Mouse (Mus musculus): ENCODE data around the gene Ier3. TPM values are rescaled to one million over a fixed set of nuclear protein-coding genes. Genes with fewer than 3 reads are reported as not detected.

Ier3 gene
- polyA plus RNA-seq, 1 experiment, result 1.4 TPM

DNA sequence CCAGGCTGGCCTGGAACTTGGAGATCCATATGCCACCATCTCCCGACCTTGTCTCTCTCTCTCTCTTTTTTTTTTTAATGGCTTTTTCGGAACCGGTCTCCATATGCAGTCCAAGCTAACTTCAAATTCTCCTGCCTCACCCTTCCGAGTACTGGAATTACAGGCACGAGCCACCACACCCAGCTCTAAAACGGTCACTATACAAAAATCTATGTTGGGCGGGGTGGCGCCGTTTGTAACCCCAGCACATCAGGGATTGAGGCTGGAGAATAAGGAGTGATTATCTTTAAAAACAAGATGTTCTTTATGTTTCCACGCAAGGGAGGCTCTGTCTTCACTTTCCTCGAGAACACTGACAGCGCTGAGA, 39.3 kb downstream of the Ier3 start:
- Histone ChIP-seq H3K27ac (ENCODE audit: control insufficient read depth, insufficient read depth, low read depth, low read length) (peak overlapping the region; percentile 84), H3K4me1 (ENCODE audit: control insufficient read depth, insufficient read depth, low read length) (peaks cover 20% of the 10 kb centered on the region)
- TF ChIP-seq CTCF (IDR thresholded peaks at IDR 0.05; ENCODE audit: control insufficient read depth, insufficient read depth, insufficient replicate concordance, low read depth, low read length), result no peak
- TF ChIP-seq POLR2A (IDR thresholded peaks at IDR 0.05; ENCODE audit: control insufficient read depth, low read depth, low read length), result no peak

DNA sequence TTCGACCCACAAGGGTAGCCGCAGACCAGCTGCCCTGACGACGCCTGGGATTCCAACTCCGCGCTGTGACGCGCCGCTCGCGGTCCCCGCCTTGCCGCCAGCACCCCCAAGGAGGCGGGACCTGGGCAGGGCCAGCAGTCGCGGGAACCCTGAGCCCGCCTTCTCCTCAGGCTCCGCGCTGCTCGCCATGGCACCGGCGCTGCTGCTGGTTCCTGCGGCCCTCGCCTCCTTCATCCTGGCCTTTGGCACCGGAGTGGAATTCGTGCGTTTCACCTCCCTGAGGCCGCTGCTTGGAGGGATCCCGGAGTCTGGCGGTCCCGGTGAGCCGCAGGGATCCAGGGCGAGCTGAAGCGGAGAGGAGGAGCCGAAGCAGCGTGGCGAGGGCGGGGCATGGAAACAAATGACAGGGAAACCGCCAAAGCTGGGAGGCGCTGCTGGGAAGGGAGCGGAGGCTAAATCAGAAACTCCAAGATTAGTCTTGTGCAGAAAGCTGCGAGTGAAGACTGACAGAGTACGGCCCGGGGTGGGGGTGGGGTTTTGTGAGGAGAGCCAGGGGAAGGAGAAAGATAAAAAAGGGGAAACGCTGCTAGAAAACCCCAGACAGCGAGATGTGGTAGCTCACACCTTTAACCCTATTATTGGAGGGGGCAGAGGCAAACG, 39.8 kb downstream of the Ier3 start, which contains the start of gene Nrm:
Gene Nrm (plus strand): TSS at position 121 of the 660 bp plus-strand sequence.
- TF ChIP-seq POLR2A (IDR thresholded peaks at IDR 0.05; ENCODE audit: control insufficient read depth, low read depth, low read length) (peak; percentile 69), CTCF (IDR thresholded peaks at IDR 0.05; ENCODE audit: control insufficient read depth, insufficient read depth, insufficient replicate concordance, low read depth, low read length) (no peak)
- H3K4me3 ChIP-seq (ENCODE audit: control insufficient read depth, low read depth, low read length), result peak within 1 kb of the TSS; percentile 89
- peaks cover 5% of the 10 kb centered on the region for H3K27me3 ChIP-seq (ENCODE audit: control insufficient read depth, insufficient read depth, low read length)
- peaks cover 2% of the 10 kb centered on the region for H3K36me3 ChIP-seq (ENCODE audit: control insufficient read depth, insufficient read depth, low read length)
- H3K4me1 ChIP-seq (ENCODE audit: control insufficient read depth, insufficient read depth, low read length), result peaks cover 25% of the 10 kb centered on the region
- peak within 1 kb of the TSS; percentile 84 for H3K27ac ChIP-seq (ENCODE audit: control insufficient read depth, insufficient read depth, low read depth, low read length)

More for the DNA sequence above, 39.3 kb downstream of the Ier3 start:
- peak overlapping the region; percentile 89 for H3K4me3 ChIP-seq (ENCODE audit: control insufficient read depth, low read depth, low read length)
- H3K36me3 ChIP-seq (ENCODE audit: control insufficient read depth, insufficient read depth, low read length), result peaks cover 2% of the 10 kb centered on the region
- peaks cover under 1% of the 10 kb centered on the region for H3K27me3 ChIP-seq (ENCODE audit: control insufficient read depth, insufficient read depth, low read length)

GRCm38 (mm10) chr17:35864832-35865353, 43.4 kb downstream of the Ier3 start:
- Histone ChIP-seq H3K4me3 (ENCODE audit: control insufficient read depth, low read depth, low read length) (peak overlapping the region; percentile 92), H3K27me3 (ENCODE audit: control insufficient read depth, insufficient read depth, low read length) (peaks cover 9% of the 10 kb centered on the region), H3K4me1 (ENCODE audit: control insufficient read depth, insufficient read depth, low read length) (peaks cover 44% of the 10 kb centered on the region), H3K36me3 (ENCODE audit: control insufficient read depth, insufficient read depth, low read length) (no peaks in the 10 kb centered on the region), H3K27ac (ENCODE audit: control insufficient read depth, insufficient read depth, low read depth, low read length) (peak overlapping the region; percentile 30; the same call in 1 of the 2 replicates)
- TF ChIP-seq POLR2A (IDR thresholded peaks at IDR 0.05; ENCODE audit: control insufficient read depth, low read depth, low read length), result no peak
- TF ChIP-seq CTCF (IDR thresholded peaks at IDR 0.05; ENCODE audit: control insufficient read depth, insufficient read depth, insufficient replicate concordance, low read depth, low read length), result no peak

DNA sequence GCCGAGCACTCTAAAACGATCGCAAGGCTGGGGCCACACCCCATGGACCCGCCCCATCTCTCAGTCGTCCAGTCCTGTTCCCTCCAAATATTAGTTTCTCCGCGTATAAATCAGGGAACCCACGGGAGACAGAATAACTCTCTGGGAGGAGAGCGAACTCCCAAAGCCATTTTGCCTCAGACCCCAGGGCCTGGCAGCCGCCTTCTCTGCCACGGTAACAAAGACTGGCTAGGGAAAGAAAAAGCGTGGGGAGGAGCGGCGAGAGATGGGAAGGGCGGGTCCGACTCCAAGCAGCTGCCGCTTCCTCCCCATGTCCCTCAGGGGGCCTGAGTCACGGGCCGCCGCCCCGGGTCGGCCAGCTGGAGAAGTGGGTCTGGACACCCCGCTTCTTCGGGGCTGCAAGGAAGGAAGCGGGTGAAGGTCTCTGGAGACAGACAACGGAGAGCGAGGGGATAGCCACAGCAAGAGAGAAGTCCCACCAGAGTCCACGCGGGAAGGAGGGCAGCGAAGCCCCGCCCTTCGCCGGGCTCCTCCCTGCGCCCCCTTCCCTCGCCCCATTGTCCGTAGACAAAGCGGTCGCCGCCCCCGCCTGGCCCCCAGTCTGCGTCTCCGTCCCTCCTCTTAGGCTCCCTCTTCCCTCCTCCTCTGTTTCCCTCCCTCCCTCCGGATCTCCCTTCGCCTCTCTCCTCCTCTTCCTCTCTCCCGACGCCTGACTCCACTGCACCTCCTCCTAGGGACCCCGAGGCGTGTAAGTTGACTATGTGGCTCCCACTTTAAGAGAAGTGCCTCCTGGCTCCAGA, 44.2 kb downstream of the Ier3 start, which contains the start of gene Ppp1r18:
Gene Ppp1r18 (plus strand): TSS at position 113 of the 800 bp plus-strand sequence.
- Histone ChIP-seq H3K4me1 (ENCODE audit: control insufficient read depth, insufficient read depth, low read length) (peaks cover 43% of the 10 kb centered on the region), H3K27me3 (ENCODE audit: control insufficient read depth, insufficient read depth, low read length) (peaks cover 9% of the 10 kb centered on the region), H3K4me3 (ENCODE audit: control insufficient read depth, low read depth, low read length) (peak within 1 kb of the TSS; percentile 92), H3K36me3 (ENCODE audit: control insufficient read depth, insufficient read depth, low read length) (no peaks in the 10 kb centered on the region), H3K27ac (ENCODE audit: control insufficient read depth, insufficient read depth, low read depth, low read length) (peak within 1 kb of the TSS; percentile 91)
- TF ChIP-seq CTCF (IDR thresholded peaks at IDR 0.05; ENCODE audit: control insufficient read depth, insufficient read depth, insufficient replicate concordance, low read depth, low read length) (no peak), POLR2A (IDR thresholded peaks at IDR 0.05; ENCODE audit: control insufficient read depth, low read depth, low read length) (peak; percentile 35; the same call in 1 of the 2 replicates)

DNA sequence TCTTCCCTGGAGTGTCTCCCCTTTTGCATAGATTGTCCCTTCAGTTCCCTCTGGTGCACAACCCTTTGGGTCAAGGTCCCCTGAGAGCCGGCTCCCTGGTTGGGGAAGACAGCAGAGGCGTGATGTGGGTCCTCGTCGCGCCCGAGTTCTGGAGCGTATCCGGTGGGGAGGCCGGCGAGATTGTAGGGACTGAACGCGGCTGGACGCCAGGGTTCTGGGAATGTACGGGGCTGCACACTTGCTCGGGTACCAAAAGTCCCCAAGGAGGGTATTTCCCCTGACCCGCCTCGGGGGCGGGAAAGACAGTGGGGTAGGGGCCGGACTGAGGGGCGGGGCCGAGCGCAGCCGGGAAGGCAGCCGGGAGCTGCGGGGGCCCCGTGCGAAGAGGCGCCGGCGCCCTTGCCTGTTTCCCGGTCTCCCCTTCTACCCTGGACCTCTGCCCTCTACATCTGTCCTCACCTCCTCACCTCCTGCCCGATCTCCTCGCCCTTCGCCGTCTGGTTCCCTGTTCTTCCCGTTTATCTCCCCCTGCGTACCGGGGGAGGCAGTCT, 44.9 kb downstream of the Ier3 start:
- Histone ChIP-seq H3K4me3 (ENCODE audit: control insufficient read depth, low read depth, low read length) (peak overlapping the region; percentile 92), H3K27ac (ENCODE audit: control insufficient read depth, insufficient read depth, low read depth, low read length) (peak overlapping the region; percentile 91), H3K27me3 (ENCODE audit: control insufficient read depth, insufficient read depth, low read length) (peaks cover 9% of the 10 kb centered on the region), H3K36me3 (ENCODE audit: control insufficient read depth, insufficient read depth, low read length) (no peaks in the 10 kb centered on the region), H3K4me1 (ENCODE audit: control insufficient read depth, insufficient read depth, low read length) (peaks cover 39% of the 10 kb centered on the region)
- TF ChIP-seq CTCF (IDR thresholded peaks at IDR 0.05; ENCODE audit: control insufficient read depth, insufficient read depth, insufficient replicate concordance, low read depth, low read length), result no peak
- no peak for TF ChIP-seq POLR2A (IDR thresholded peaks at IDR 0.05; ENCODE audit: control insufficient read depth, low read depth, low read length)

GRCm38 (mm10) chr17:35866911-35867890, 45.7 kb downstream of the Ier3 start:
- H3K4me3 ChIP-seq (ENCODE audit: control insufficient read depth, low read depth, low read length), result peak overlapping the region; percentile 92
- no peaks in the 10 kb centered on the region for H3K36me3 ChIP-seq (ENCODE audit: control insufficient read depth, insufficient read depth, low read length)
- peaks cover 9% of the 10 kb centered on the region for H3K27me3 ChIP-seq (ENCODE audit: control insufficient read depth, insufficient read depth, low read length)
- H3K4me1 ChIP-seq (ENCODE audit: control insufficient read depth, insufficient read depth, low read length), result peaks cover 39% of the 10 kb centered on the region
- TF ChIP-seq CTCF (IDR thresholded peaks at IDR 0.05; ENCODE audit: control insufficient read depth, insufficient read depth, insufficient replicate concordance, low read depth, low read length), result no peak
- peak overlapping the region; percentile 88 for H3K27ac ChIP-seq (ENCODE audit: control insufficient read depth, insufficient read depth, low read depth, low read length)

Measured in testis, adult 2 months (tissue).